Mouse (Mus musculus) frontal cortex, postnatal 25 days (tissue): ENCODE data around the gene Zc3h18.

Experiments
- DNase-seq, 2 experiments: peaks; one replicate each; pipeline ENCODE4 v3.0.0; 2022; ENCODE audit warnings: low spot score in 2 of 2

Zc3h18 gene

DNA sequence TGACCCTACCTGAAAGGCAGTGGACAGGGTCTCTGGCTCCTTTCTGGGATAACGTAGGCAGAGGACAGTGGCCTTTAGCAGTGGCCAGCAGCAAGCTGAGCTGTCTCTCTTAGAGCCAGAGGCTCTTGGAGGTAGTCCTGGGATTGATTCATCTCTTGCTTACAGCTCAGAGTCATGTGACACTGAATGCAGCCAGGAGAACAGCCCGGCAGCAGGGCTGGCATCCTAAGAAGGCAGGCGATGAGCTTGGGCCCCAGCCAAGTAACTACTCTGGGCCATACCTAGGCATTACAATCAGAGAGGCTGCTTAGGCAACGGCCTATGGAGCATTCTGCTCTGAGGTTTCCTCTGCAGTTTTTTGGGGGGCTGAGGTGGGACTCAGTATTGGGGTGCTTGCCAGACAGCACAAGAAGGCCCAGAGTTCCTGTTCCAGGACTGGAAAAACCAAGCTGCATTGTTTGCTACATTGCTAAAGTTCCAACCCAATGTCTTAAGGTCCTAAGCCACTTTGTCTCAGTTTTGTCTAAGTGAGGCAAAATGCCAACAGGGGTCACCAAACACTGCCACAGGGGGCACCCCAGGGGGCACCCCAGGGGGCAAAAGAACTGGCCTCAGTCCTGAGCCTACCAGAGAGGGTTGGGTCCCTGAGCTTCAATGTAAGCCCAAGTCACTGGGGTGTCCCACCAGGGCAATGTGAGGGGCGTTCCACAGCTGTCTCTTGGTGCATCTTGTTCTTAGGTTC is 28.4 kb upstream of the Zc3h18 start:
- DNase-seq = no peak

DNA sequence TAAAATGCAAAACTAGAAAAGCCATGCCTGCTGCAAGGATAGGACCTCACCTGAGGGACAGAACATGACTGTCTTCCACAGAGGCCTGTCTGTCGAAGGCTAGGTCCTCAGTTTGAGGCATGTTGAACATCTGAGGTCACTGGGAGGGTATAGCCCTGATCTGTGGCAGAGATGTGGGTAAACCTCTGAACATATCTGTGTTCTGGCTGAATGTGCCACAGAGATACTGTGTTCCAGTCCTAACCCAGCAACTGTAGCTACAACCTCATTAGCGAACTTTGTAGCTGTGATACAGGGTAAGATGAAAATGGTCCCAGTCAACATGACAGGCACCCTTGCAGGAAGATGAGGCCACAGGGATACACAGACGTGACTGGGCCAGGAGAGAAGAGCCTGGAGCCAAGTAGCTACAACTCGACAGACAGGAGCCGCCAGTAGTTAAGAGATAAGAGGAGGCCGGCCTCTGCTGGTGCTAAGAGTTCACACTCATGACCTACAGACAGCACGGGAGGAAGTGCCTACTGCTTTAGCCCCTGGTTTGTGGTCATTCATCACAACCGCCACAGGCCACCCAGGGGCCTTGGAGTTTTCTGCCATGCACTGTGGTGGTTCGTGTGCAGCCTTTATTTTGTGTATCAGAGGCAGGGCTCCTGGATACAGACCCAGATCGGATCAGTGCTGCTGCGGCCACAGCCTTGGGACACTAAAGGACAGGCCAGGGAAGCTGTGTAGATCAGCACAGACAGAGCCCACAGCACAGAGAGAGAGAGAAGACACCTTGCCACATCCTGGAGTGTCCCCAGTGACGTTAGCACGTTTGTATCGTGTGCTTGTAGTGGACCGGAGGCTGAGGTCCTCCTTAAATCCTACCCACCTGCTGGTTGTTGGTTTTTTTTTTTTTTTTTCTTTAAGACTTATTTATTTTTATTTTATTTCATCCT is 26.8 kb upstream of the Zc3h18 start:
- DNase-seq = no peak

DNA sequence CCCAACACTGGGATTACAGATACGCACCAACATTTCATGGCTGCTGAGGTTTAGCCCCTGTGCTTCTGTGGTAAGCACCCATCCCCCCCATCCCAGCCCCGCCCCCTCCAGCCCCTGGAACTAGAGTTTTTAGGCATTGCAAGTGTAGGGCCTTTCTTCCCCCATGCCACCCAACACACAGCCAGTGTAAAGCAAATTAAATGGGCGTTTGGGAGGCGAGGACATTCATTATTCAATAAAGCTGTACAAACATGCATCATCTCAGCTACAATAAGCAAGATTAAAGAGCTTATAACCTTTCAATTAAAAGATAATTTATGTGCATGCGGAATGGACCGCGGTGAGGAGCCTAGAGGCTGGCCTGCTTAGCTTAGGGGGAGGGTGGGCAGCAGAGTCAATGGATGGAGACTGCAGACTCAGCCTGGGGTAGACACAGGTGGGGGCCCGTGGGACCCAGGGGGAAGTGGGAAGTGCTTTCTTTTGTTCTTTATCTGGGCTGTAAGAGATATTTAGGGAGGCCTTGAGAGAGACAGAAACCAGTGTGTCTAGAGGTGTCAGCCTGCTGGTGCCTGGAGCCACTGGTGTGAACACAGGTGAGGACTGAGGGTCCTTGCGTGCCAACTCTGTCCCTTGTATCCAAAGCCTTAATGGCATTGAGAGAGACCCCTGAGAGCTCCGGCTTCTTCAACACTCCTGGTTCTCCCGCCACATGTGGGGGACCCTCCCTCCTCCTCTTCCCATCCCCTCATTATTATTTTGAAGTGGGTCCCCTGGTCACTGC is 25.9 kb upstream of the Zc3h18 start:
- no peak for DNase-seq

DNA sequence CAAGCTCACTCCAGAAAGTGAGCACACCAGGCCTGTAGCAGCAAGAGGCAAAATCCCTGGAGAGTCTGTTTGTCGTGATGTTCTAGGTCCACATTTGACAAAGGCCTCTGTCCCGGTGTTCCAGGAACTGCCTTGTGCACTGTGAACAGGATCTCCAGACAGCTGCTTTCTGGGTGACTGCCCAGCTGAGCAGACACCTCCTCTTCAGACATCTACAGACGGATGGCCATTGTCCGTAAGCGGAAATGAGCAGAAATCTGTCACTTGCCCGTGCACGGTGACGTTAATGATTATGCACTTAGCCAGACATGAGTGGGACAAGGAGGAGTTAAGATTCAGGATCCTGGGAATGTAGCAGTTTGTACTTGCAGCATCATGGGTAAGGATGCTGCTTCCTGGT is 22.3 kb upstream of the Zc3h18 start:
- DNase-seq = no peak

DNA sequence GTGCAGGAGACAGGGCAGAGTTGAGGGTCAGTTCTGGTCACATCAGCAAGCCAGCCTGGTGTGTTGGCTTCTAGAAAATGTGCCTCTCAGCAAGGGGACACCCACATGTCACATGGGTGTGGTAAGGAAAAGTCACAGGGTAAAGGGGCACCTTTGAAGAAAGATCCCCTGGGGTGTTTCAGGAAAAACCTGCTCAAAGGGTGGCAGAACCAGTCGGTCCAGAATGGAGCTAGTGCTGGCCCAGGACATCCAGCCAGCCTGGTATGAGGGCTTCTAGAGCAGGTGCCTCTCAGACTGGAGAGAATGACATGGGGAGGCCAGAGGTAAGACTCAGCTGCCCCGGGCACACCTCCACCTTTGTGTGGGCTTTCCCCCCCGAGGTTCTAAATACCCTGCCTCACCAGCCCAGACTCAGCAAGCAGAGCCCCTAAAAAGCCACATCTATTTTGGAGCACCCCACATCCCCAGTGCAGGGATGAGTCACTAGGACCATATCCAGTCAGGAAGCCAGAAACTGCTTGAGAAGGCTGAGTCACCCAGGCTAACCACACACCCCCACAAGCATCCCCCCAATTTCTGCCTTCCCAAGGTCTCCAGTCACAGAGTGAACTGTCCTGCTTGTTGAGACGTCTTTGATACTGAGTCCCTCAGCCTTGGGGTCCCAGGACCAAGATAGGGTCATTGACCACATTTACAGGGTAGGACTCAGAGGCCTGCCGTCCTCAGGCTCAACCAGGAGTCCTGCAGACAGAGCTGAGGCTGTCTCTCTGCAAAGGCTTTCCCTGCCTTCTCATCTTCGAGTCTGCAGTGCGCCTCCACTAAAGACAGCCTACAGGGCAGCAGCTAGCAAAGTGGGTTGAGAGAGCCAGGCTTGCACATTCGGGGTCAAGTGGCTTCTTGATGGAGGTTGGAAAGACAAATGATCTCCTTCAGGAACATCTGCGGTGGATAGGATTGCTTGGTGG is 20.5 kb upstream of the Zc3h18 start:
- peak in 1 of 2 experiments; percentile 63 for DNase-seq

DNA sequence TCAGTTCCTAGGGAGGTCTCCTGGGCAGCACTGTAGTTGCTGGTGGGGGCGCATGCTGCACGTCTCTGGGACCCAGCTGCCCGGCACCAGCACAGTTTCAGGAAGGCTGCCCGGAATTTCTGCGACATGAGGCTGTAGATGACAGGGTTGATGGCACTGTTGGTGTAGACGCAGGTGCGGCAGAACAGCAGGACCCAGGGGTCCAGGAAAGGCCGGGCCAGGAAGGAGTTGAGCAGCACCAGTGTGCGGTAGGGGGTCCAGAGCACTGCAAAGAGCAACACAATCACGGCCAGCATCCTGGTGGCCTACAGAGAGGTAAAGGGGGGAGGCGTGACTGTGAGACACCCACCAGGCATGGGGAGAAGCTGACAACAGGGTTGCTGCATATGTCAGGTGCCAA is 19.2 kb upstream of the Zc3h18 start:
- DNase-seq = no peak

DNA sequence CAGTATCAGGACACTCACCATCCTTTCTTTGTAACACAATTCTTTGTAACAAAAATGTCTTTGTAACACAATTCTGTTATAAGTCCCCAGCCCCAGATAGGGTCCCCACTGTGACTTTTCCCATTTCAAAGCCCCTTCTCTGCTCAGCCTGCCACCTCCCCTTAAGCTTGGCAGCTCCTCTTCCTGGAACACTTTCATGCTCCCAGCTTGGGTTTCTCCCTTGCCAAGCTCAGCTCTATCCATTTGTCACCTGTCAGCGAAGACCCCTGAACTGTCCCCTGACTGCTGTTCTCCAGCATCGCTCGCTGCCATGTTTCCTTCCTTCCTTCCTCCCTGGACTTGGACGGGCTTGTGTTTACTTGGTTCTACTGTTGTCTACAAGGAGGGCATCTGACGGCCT is 18.8 kb upstream of the Zc3h18 start:
- no peak for DNase-seq

DNA sequence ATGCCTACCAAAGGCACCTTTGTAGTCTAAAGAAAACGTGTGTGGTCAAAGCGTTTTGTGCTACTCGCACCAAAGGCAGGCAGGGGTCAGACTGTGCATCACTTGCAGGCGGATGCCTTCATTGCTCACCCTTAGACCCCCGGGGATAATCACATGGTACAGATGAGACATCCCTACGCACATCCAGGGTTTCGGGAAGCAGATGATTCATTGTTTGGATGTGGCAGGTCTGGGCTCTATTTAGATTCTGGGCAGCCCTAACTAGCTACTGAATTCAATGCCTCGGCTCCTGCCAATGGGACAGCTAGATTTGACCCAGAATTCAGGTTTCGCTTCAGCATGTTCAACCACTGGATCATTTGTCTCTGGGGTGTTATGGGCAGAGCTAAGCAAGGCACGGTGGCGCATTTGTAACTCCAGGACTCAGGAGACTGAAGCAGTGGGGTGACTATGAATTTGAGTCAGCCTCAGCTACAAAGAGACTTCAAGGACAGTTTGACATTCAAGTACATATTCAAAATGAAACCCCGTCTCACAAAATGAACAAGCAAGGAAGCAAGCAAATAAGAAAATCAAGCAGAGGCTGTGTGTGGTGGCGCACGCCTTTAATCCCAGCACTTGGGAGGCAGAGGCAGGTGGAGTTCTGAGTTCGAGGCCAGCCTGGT is 17.2 kb upstream of the Zc3h18 start:
- DNase-seq = no peak

DNA sequence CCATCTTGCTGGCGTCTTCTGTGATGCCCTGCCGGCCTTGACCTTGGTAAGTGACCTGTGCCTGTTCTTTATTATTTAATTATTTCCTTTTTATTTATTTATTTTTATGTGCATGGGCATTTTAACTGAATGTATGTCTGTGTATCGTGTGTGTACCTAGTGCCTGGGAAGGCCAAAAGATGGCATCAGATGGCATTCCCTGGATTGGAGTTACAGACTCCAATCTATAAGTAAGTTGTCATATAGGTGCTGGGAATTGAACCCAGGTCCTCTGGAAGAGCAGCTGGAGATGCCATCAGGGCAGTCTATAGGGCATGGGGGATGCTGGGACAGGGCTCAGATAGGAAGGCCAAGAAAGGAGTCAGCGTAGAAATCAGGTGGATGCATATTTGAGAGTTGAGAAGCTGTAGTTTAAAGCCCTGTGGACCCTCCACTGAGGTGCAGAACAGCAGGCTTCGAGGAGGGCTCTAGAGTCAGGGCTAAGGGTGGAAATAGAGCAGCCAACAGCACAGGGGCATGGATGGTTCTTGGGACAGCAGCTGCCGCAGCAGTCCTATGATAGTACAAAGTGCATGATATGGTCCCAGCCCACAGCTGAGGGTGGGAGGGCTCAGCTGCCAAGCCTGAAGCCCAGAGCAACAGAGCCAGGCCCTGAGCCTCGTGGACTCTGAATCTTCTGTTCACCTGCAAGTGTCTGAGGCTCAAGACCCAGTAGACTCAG is 15.6 kb upstream of the Zc3h18 start, which contains the start of gene Trhr2:
Gene Trhr2 (minus strand): TSS at position 51 of the 721 bp plus-strand sequence.
- DNase-seq = no peak

DNA sequence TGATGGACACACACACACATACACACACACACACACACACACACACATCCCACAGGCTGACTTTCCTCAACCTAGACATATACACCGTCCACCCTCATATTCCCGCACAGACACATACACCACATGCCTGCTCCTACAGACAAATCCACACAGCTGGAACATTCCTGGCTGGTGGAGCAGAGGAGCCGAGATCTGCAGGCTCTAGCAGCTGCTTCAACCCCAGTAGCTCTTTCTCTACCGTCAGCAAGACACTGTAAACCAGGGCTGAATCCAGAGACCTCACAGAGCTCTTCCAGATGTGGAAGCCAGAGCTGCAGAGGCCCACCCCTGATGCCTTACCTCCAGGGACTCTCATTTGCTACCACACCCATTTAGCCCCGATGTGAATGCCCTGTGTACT is 14.1 kb upstream of the Zc3h18 start:
- no peak for DNase-seq

DNA sequence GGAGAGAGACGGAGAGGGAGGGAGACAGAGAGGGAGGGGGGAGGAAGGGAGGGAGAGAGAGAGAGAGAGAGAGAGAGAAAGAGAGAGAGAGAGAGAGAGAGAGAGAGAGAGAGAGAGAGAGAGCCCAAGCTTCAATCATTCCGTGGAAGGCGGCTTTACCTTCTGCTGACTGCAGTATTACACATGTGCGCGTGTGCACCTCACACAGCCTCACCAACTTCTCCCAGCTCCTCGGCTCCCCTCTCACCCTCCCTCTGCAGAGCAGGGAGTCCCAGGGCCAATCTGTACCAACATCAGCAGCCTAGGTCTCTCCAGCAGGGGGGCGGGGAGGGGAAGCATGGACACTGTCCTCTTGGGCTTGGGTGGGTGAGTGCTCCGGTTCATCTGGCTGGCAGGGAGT is 13.4 kb upstream of the Zc3h18 start:
- DNase-seq = no peak

DNA sequence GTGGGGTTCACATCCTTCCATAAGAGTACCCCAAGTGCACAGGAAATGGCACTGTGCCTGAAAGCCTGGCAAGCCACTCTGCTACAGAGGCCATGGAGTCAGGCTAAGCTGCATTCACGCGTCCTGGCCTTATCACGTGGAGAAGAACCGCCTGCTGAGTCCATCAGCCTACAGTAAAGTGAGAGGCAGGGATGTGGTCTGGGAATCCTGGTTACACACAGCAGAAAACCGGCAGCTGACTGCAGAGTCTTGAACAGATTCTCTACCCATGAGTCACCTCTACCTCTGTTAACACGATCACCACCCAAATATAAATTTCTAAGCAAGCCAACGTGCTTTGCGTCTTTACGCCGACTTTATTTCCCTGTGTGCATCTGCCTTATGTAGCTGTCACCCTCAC is 7.9 kb upstream of the Zc3h18 start:
- DNase-seq = no peak

DNA sequence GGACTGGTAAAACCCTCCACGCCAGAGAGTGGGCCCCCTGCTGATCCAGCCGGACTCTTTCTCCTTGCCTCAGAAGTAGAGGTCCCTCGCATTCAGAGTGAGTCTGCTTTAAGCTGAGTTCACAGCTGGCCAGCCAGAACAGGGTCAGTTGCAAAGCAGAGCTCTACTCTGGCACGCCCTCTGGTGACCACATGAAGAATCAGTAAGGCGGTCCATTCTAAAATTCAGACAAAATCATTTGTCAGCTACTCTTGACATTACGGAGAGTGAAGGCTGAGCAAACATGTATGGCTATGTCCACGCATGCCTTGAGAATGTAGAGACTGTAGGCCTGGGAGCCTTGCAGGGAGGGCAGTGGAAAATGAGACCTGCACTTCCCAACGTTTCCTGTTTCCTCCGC is 6.7 kb upstream of the Zc3h18 start:
- DNase-seq = peak in 1 of 2 experiments; percentile 60

DNA sequence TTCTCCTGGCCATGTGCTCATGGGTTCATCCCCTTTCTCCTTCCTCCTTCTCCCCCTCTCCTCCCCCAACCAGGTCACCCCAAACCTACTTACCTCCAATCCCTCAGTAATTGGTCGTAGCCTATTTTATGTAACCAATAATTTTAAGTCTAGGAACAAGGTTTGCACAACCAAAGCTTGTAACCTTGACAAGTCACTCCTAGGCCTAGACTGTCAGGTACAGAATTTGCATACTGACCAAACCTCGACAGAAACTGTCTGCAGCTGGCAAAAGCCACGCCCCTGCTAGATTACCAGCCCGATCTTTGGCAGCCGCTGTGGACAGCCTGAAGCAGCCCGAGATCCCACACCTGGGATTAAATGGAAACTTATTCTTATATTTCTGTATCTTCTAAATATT is 4.7 kb upstream of the Zc3h18 start:
- DNase-seq = no peak

DNA sequence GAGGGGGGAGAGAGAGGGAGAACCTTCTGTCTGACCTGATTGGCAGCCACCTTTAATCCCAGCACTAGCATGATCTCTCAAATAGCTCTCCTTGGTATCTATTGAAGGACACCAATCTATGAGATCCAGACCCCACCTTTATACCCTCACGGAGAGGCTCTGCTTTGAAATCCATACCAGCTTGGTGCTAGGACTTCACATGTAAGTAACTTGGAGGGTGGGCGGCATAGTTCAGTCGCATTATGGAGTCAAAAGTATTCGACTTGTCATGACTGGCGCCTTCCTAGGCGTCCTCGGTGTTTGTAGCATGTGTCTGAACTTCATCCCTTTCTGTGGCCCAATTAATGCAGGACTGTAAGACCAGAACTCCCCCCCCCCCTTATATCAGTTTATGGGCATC is 1.1 kb upstream of the Zc3h18 start:
- DNase-seq = no peak

DNA sequence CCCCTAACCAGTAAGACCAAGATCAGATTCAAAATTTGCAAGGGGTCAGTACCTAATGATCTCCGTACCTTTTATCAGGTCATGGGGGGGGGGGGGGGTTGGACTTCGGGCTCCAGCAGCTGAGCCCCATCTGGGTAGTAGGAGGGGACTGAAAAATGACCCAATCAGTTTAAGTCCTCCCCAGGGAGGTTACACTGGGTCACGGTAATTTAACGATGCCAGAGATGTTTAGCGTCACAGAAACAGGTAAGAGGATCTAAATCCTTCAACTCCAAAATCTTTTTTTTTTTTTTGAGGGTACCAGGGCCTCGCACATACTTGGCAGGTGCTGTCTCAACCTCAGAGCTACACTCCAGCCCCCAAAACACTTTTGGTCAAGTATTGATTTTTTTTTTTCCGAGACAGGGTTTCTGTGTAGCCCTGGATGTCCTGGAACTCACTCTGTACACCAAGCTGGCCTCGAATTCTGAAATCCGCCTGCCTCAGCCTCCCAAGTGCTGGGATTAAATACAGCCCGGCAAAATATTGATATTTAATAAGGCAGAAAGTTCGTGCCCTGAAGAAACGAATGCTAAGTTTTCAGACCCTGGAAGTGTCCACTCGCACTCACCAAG is 551 bp upstream of the Zc3h18 start:
- DNase-seq = no peak

DNA sequence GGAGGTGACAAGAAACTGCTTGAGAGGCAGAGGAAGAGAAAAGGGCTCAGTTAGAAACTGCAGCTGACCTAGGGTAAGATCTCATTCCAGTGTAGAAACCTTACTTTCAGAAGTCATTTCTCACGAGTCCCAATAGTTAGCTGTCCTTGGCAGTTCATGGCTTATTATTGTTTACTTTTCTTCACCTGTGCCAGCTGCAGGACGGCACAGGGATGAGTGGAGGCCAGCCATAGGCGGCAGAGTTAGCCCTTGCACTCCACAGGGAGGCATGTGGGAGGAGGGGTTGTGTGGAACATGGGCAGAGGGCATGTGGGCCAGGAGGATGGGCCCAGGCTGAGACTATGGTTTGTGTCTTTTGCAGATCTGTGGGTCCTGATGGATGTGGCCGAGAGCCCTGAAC is 6.6 kb downstream of the Zc3h18 start:
- no peak for DNase-seq

DNA sequence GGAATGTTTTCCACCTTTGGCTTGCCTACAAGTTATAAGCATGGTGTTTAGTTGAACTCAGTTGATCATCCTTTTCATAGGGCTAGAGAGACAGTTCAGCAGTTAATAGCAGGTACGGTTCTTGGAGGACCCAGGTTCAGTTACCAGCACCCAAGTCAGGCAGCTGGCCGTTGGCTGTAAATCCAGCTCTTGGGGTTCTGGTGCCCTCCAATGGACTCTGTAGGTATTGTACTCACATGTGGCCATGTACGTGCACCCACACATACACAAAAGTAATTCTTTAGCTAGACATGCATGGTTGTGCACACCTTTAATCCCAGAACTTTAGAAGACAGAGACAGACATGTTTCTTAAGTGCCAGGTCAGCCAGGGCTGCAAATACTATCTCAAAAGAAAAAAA is 12.9 kb downstream of the Zc3h18 start:
- no peak for DNase-seq

DNA sequence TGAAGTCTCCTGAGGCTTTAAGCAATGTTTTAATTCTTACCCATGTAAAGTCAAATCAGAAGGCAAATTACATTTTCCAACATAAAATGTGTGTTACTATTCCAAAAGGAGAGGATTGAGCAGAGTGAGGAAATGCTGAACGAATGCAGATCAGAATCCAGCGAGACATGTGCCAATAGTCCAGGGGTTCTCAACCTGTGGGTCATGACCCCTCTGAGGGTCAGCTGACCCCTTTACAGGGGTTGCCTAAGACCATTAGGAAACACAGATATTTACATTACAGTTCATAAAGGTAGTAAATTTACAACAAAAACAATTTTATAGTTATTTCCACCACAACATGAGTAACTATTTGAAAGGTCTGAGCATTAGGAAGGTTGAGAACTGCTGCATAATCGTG is 14.3 kb downstream of the Zc3h18 start:
- no peak for DNase-seq
